Mouse (Mus musculus) lung, postnatal 0 days (tissue): ENCODE results near the gene Padi2.

Source experiments
- CTCF ChIP-seq: IDR thresholded peaks from 2 replicates; pipeline ENCODE4 v1.5.1; 2016; ENCODE audit warnings: antibody characterized with exemption, mild to moderate bottlenecking
- EP300 ChIP-seq: IDR thresholded peaks from 2 replicates; pipeline ENCODE4 v1.6.1; 2016; ENCODE audit warnings: antibody characterized with exemption, mild to moderate bottlenecking, control low read depth

GRCm38 (mm10) chr4:140882981-140883380, 23.2 kb upstream of the Padi2 start:
- TF ChIP-seq EP300, result no peak
- TF ChIP-seq CTCF, result no peak
